Mouse (Mus musculus) spleen, adult 12 weeks (tissue): Measurements from ENCODE around the gene 2310011J03Rik.

Source experiments
- DNase-seq: peaks from one replicate; pipeline ENCODE4 v3.0.0; 2022; ENCODE audit warnings: low spot score

2310011J03Rik gene

GRCm38 (mm10) chr10:80315315-80315714 lies 5.0 kb downstream of the 2310011J03Rik start:
- DNase-seq = no peak

GRCm38 (mm10) chr10:80314494-80315001 lies 5.8 kb downstream of the 2310011J03Rik start:
- no peak for DNase-seq

DNA sequence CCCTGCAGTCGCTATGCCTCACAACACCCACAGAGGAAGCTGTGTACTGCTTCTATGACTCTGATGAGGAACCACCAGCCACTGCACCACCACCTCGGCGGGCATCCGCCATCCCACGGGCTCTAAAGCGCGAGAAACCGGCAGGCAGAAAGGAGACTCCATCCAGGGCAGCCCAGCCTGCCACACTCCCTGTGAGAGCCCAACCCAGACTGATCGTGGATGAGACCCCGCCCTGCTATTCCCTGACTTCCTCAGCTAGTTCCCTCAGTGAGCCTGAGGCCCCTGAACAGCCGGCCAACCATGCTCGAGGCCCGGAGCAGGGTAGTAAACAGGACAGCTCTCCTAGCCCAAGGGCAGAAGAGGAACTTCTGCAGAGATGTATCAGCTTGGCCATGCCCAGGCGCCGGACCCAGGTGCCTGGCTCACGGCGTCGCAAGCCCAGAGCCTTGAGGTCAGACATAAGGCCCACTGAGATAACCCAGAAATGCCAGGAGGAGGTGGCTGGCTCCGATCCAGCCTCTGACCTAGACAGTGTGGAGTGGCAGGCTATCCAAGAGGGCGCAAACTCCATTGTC lies 6.6 kb downstream of the 2310011J03Rik start:
- DNase-seq = no peak

GRCm38 (mm10) chr10:80312586-80313504 lies 7.5 kb downstream of the 2310011J03Rik start:
- DNase-seq = no peak

- DNase-seq = no peak
Measured at GRCm38 (mm10) chr10:80311560-80311959, 8.8 kb downstream of the 2310011J03Rik start.

DNA sequence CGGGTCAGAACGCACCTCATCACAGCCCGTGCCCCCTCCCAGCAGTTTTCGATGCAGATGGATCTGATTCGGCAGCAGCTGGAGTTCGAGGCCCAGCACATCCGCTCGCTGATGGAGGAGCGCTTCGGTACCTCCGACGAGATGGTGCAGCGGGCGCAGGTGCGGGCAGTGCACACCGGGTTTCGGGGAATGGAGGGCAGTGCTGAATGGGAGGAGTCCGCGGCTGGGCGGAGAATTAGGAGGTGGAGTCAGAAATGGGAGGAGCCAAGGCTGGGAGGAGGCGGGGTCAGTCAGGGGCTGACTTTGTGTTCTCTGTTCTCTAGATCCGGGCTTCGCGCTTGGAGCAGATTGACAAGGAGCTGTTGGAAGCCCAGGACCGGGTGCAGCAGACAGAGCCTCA lies 15.5 kb downstream of the 2310011J03Rik start:
- peak; percentile 51 for DNase-seq

- DNase-seq = no peak
Measured at GRCm38 (mm10) chr10:80304458-80304857, 15.9 kb downstream of the 2310011J03Rik start.

GRCm38 (mm10) chr10:80302471-80302881 lies 17.9 kb downstream of the 2310011J03Rik start:
- no peak for DNase-seq

- DNase-seq = no peak
Measured at GRCm38 (mm10) chr10:80302082-80302355, 18.3 kb downstream of the 2310011J03Rik start.

DNA sequence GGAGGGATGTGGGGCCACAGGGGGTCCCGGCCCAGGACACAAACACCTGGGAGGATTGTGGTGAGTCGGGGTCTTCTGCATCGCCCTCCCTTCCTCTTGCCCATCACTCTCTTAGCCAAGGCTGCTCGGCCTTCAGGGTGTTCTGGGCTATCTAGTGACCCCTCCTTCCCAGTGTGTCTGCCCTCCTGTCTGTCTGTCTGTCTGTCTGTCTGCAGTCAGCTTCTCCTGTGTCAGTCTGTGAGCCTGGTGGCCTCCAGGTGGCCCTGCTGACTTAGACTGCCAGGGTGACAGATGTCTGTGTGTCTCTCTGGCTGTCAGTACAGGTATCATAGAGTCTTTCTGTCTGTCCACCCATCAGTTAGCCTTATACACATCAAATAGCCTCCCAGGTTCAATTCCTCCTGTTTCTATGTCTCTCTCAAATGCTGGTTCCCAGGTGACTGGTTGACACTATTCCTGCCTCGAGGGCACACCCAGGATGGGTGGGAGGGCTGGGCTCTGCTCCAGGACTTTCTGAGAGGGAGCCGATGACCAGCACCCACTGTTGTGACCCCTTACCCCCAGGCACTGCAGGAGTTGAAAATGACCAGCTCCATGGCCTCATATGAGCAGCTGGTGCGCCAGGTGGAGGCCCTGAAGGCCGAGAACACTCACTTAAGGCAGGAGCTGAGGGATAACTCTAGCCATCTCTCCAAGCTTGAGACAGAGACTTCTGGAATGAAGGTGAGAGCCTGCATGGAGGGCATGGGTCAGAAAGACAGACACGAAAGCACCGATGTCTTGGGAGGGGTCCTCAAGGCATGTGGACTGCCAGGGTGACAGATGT lies 18.9 kb downstream of the 2310011J03Rik start:
- no peak for DNase-seq

DNA sequence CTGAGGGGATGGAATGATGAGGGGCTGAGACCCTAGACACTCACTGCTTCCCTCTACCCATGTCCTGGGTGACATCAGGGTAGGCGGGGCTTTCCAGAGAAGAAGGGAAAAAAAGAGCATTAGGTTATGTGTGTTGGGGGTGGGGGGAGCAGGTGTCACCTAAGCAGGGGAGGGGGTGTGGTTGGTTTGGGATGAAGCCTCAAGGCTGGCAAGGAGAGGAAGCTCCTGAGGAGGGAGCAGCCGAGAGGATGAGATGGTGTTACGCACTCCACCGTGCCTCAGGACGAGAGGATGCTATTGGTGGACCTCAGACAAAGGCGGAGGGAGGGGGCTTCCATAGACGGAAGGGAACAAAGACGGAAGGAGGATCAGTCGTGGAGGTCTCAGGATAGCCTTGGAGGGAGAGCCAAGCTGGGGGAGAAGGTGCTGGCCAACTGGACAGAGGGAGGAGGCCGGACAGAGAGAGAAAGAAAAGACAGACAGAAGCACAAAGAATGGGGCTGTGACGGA lies 19.6 kb downstream of the 2310011J03Rik start:
- DNase-seq = no peak

DNA sequence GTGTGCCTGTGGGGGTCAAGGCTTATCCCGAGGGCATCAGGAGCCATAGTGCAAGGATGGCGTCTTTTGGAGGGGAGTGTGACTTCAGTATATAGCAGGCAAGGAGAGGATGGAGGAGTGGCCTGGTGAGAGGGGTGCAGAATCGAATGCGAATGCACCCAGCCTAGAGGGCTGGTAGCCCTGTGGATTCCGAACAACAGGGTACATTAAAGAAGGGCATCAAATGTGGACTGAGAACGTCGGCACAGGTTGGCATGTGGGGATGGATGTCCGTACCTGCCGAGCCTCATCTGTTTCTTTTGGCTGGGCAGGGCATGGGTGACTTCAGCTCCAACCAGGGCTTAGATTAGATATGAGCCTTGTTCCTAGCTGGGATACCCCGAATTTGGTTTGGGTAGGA lies 20.5 kb downstream of the 2310011J03Rik start:
- DNase-seq = no peak

- no peak for DNase-seq
Measured at GRCm38 (mm10) chr10:80299301-80299700, 21.0 kb downstream of the 2310011J03Rik start.

DNA sequence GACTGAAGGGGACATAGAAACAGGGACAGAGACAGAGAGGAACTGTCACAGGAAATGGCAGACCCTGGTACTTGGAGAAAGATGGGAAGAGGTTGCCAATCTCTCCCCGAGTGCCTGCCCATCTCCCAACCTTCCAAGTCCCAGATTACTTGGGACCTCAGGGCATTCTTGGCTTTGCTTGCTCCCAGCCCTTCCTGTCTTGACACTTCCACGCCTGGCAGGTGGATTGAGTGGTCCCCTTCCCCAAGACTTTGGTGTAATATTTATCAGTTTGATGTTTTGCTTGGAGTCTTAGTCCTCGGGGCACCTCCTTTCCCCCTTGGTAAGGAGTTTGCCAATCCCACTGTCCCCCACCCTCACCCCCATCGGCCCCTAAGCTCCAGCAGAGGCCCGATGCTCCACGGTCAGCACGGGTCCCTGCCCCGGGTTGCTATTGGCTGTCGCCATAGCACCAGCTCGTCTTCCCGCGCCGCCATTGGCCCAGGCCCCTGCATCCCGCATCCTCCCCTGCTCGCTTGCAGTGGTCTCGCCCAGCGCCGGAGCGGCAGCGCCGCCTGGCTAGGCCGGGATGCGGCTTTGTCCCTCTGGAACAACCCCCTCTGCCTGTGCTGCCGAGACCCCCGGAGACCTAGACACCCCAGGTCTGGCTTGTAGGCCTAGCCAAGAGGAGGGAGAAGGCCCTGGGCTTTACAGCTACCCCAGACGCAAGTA lies 21.6 kb downstream of the 2310011J03Rik start:
- no peak for DNase-seq

GRCm38 (mm10) chr10:80297526-80298133 lies 22.7 kb downstream of the 2310011J03Rik start:
- DNase-seq = no peak

DNA sequence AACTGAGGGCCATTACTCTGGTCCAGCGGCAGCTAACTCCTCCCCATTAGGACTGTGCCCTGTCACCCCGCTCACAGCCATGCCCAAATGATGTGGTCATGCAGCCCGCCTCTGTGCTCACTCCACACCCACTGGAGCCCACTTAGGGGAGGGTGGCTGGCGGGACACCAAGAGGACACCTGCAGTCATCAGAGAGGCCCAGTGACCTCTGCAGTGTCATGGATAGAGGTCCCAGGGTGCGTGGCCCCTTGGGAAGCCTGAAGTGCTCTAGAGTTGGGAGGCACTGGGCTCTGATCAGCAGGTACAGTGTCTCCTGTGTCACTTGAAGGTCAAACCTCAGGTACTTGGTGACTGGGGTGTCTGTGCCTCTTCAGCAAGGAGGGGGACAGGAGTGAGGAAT lies 23.5 kb downstream of the 2310011J03Rik start:
- DNase-seq = no peak

DNA sequence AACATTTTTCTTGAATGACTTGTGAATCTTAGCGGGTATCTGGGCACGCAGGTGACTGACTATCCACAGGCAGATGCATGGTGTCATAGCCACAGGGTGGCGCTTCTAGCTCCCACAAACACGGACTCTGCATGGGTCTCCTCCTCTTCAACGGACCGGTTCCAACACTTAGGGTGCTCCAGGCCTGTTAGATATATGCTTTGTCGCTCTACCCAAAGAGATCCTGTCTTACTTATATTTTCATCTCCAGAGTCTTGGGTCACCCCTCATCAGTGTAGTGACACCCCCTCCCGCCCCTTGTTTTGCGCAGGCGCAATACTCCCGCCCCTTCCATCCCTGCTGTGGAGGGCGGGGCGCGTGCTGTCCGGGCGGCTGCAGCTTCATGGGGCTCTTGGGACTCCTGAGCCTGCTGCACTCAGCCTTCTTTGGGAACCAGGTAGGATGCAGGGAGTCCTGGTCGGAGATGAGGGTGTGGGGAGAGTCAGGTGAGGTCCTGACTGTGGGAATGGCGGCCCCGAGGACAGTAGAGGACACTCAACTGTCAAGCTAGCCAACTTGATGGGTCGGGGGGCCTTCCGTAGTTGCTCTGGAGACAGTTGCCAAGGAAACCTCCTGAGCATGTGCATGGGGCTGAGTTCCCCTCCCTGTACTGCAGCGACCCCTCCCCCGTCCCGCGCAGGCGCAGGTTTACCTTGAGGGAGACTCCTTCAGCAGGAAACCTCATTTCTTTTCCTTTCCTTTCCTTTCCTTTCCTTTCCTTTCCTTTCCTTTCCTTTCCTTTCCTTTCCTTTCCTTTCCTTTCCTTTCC lies 24.5 kb downstream of the 2310011J03Rik start, which contains the start of gene Apc2:
TSS of gene Apc2 (plus strand) at position 360 of the 808 bp plus-strand sequence.
- DNase-seq = peak; percentile 66

GRCm38 (mm10) chr10:80294788-80295303 lies 25.5 kb downstream of the 2310011J03Rik start:
- DNase-seq = no peak

- DNase-seq = no peak
Measured at GRCm38 (mm10) chr10:80294311-80294710, 26.0 kb downstream of the 2310011J03Rik start.

DNA sequence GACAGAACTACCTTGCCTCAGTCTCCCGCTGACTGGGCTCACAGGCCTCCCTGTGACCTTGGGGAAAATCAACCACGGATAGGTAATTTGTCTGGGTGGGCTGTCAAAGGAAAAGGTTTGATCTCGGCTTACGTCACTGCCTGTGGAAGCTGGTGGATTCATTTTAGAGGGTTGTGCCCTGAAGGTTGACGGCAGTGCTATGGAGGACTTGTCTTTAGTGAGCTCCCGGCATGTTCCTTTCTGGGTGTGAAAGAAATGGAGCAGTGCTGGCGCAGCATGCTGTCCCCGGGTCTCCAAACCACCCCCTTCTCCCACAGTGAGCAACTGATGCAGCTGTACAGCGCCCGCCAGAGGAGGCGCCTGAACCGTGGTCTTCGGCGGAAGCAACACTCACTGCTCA lies 27.0 kb downstream of the 2310011J03Rik start:
- DNase-seq = no peak
